Mouse (Mus musculus): Measurements from ENCODE around the gene Skor1.

DNA sequence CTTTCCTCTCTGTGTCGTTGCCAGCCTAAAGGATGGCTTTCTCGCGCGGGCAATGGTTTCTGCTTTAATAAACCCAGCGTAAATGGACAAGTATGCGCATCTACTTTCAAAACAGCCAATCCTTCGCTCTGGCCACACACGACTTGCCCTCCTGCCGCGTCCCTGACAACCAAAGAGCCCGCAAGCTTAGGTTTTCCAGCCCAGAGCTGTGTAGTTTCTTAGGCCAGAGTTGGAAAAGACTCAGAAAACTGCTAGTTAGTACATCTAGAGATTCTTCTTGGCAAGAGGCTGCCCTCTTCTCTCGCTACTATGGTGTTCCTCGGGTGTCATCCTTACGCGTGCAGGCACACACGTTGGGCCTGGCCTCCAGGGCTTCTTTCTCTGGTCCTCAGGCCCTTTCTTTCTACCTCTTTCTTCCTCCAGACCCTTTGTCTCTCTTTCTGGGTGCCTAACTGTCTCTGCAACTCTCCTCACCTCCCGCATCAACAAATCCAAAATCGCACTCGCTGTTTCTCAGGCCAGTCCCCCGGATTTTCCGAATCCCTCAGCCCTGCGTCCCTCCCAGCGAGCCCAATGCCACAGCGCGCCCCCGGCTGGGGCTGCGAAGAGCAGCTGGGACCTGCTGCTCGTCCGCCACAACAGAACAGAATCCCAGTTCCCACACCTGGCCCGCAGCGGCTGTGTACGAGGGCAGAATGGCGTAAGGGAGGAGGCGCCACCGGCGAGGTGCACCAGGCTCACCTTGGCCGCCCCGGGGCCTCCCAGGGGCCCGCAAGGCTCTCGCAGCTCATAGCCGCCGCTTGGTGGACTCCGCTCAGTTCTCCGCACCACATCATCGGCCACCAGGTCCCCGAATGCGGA, 4.9 kb downstream of the Skor1 start:
- TF ChIP-seq POLR2A (IDR thresholded peaks at IDR 0.05; ENCODE audit: borderline replicate concordance, low read depth, low read length) = no peak
- no peak for TF ChIP-seq CTCF (IDR thresholded peaks at IDR 0.05; ENCODE audit: low read depth, low read length)

Data from bone marrow macrophage, adult 2 months (primary cell).